Mouse (Mus musculus) heart, adult 18-20 months (tissue): ENCODE measurements around the gene Sgsm2. TPM values are rescaled to one million over a fixed set of nuclear protein-coding genes. Genes with fewer than 3 reads are reported as not detected.

Experiments
- DNase-seq, 2 experiments: peaks; one replicate each; pipeline ENCODE4 v3.0.0; 2021 to 2022; ENCODE audit warnings: mixed read lengths in 1 of 2
- total RNA-seq, 2 experiments: library from RNA; stranded (reverse); gene quantifications; 2 replicates each; pipeline ENCODE4 v1.2.3; 2021

The Sgsm2 gene
- total RNA-seq, 2 experiments from 2014 or later: 5.3 to 5.7 TPM

DNA sequence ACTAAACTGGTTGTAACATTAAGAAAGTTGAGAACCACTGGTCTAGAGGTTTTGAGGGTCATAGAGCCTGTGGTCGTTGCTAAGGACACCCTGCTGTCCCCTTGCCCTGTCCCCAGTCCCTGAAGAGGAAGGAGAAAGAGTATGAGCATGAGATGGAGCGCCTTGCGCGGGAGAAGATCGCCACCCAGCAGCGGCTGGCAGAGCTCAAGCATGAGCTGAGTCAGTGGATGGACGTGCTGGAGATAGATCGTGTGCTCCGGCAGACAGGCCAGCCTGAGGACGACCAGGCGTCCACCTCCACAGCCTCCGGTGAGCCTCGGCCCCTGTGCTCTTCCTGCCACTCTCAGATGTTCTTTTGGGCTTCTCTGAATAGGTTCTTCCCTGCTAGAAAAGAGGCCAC, 54.8 kb downstream of the Sgsm2 start:
- no peak for DNase-seq

GRCm38 (mm10) chr11:74841366-74841765, 55.5 kb downstream of the Sgsm2 start:
- no peak for DNase-seq

GRCm38 (mm10) chr11:74840739-74841138, 56.1 kb downstream of the Sgsm2 start:
- no peak for DNase-seq

GRCm38 (mm10) chr11:74839860-74840715, 56.8 kb downstream of the Sgsm2 start:
- DNase-seq: no peak

GRCm38 (mm10) chr11:74838971-74839370, 57.9 kb downstream of the Sgsm2 start:
- peak; percentile 73 to 85 for DNase-seq

GRCm38 (mm10) chr11:74838441-74838840, 58.4 kb downstream of the Sgsm2 start:
- DNase-seq: peak; percentile 95 to 97

GRCm38 (mm10) chr11:74837694-74838431, 59.0 kb downstream of the Sgsm2 start:
- DNase-seq: peak; percentile 95 to 97

DNA sequence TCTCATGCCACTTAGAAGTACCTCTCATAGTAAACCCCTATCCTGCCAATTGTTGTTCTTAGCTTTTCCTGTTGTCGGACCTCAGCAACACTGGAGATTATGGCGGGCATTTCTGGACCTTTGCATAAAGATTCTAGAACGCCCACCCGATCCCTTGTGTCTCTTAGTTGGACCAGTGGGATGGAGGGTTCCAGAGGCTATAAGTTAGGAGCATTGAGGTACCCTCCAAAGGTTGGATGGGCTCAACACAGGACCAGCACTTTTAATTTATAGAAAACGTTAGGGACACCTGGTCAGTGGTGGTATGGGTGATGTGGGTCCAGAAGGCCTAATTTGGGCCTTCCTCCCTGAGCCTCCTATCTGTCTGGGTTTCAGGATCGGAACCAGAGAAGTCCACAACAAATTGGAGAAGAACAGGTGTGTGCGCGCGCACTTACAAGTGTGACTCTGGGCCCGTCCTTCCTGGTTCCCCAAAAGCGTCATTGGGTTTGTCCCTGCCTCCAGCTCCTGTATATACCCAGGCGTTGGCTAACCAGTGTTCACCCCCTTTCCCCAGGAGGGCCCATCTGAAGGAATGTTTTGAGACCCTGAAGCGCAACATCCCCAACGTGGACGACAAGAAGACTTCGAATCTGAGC, 59.7 kb downstream of the Sgsm2 start:
- DNase-seq: no peak

GRCm38 (mm10) chr11:74836225-74837055, 60.4 kb downstream of the Sgsm2 start:
- DNase-seq: no peak

- no peak for DNase-seq
Measured at GRCm38 (mm10) chr11:74835593-74836224, 61.2 kb downstream of the Sgsm2 start.

- no peak for DNase-seq
Measured at GRCm38 (mm10) chr11:74834650-74835277, 62.1 kb downstream of the Sgsm2 start.

GRCm38 (mm10) chr11:74834359-74834638, 62.6 kb downstream of the Sgsm2 start:
- DNase-seq: no peak

GRCm38 (mm10) chr11:74833536-74834358, 63.1 kb downstream of the Sgsm2 start:
- no peak for DNase-seq

DNA sequence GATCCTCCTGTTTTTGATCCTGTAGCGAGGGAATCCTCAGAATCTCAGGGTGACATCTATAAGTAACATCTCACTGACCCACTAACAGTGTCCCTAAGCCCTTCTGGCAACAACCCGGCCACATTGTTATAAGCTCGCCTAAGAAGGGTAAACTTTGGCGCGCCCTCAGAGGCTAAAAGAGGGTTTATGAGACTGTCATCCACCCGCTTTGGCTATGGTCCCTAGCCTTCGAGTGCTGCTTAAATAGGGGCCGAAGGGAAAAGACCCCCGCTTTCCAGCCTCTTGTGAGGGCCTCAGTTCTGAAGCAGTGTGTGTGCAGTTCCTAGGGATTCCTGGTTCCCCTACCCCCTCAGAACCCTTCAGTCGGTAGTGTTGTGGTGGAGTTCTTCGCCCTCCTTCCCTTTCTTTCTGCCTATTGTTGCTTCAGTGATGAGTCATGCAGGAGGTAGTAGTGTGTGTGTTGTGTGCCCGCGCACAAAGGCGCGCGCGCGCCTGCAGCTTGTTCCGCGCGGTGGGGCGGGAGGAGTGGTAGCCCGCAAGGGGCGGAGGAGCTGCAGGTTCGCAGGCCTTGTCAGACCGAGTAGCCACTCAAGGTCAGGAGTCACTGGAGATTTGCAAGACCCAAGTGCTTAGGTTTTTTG, 64.2 kb downstream of the Sgsm2 start:
- DNase-seq: peak; percentile 71 to 73

DNA sequence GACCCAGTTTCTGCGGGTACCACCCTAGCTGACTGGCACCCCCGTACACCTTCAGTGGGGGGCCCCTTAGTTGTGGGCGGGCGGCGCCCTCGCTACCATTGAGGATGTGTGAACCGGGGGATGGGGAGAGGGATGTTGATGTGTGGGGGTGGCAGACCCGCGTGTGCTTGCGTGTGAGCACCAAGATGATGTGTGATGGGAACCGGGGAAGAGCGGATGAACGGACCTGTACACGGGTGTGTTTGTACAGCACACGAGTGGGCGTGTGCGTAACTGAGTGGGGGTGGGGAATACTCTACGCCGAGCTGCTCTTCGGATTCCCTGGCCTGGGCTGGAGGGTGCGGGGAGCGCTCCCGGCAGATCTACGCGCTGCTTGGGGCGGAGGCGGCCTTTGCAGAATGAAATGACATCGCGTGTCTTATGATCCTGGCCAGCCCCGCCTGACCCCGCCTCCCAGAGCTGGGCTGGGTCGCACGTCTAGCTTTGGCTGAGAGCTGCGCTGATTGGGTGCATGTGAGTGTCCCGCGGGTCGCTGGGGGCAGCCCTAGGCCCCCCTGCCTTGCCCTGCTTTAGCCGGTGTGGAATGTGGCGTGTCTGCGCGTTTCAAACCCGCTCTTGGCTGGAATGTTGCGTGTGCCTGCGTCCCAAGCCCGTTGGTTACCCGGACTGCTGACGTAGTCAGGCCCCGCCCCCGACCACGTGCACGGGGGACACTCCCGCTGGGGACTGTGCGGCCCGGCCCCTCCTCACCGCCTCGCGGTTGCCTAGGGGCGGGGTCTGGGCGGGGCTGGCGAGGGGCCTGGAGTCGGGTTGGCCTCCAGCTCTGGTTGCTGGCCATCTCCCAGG, 65.0 kb downstream of the Sgsm2 start:
- peak; percentile 100 for DNase-seq

DNA sequence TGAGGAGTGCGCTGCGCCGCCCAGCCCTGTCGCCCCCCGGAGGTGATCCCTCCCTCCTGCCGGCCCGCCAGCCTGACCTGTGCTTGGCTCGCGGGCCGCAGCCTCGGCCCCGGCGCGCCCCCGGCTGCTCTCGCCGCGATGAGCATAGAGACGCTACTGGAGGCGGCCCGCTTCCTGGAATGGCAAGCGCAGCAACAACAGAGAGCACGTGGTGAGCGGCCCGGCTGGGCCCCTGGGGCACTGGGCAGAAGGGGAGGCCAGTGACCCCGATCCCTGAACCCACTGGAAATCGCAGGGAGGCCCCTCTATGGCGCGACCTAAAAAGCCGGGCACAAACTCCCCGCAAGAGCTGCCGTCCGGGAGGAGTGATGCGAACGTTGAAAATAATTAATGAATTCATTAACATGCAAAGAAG, 65.7 kb downstream of the Sgsm2 start:
- peak in 1 of 2 experiments; percentile 55 for DNase-seq

GRCm38 (mm10) chr11:74830256-74831161, 66.4 kb downstream of the Sgsm2 start, which contains the start of gene Mnt:
Gene Mnt (plus strand): TSS chr11:74830920.
- DNase-seq: peak; percentile 99 to 100
